Mouse (Mus musculus): ENCODE results near the gene Kctd19. TPM values are rescaled to one million over a fixed set of nuclear protein-coding genes. Genes with fewer than 3 reads are reported as not detected.

The Kctd19 gene
- polyA plus RNA-seq, 1 experiment from 2014 or later = not detected

GRCm38 (mm10) chr8:105442661-105443060 is 29.4 kb upstream of the Kctd19 start:
- 91% methylated on average over 5 of the region's 5 CpGs for WGBS
- Histone ChIP-seq H3K27me3 (no peaks in the 10 kb centered on the region), H3K4me3 (no peak overlapping the region), H3K4me2 (replicated peaks) (no peak overlapping the region), H3K27ac (replicated peaks) (no peak overlapping the region), H3K9me3 (no peaks in the 10 kb centered on the region), H3K9ac (replicated peaks) (no peak overlapping the region), H3K4me1 (peaks cover 22% of the 10 kb centered on the region), H3K36me3 (no peaks in the 10 kb centered on the region)
- ATAC-seq (ENCODE audit: low FRiP score, low read depth) = no peak

- peaks cover 21% of the 10 kb centered on the region for H3K4me1 ChIP-seq
- no peak overlapping the region for H3K9ac ChIP-seq (replicated peaks)
- H3K4me2 ChIP-seq (replicated peaks) = no peak overlapping the region
- H3K36me3 ChIP-seq = no peaks in the 10 kb centered on the region
- H3K27ac ChIP-seq (replicated peaks) = no peak overlapping the region
- H3K4me3 ChIP-seq = no peak overlapping the region
- no peak for ATAC-seq (ENCODE audit: low FRiP score, low read depth)
- WGBS = 9% methylated on average over 6 of the region's 6 CpGs
- no peaks in the 10 kb centered on the region for H3K27me3 ChIP-seq
- no peaks in the 10 kb centered on the region for H3K9me3 ChIP-seq
These were observed 28.1 kb upstream of the Kctd19 start for GRCm38 (mm10) chr8:105441433-105441832.

GRCm38 (mm10) chr8:105438865-105439264 is 25.6 kb upstream of the Kctd19 start:
- no peak overlapping the region for H3K4me3 ChIP-seq
- H3K36me3 ChIP-seq = no peaks in the 10 kb centered on the region
- H3K27ac ChIP-seq (replicated peaks) = no peak overlapping the region
- H3K9me3 ChIP-seq = no peaks in the 10 kb centered on the region
- no peaks in the 10 kb centered on the region for H3K27me3 ChIP-seq
- H3K4me2 ChIP-seq (replicated peaks) = no peak overlapping the region
- WGBS = 39% methylated on average over 5 of the region's 5 CpGs
- H3K9ac ChIP-seq (replicated peaks) = no peak overlapping the region
- H3K4me1 ChIP-seq = peaks cover 11% of the 10 kb centered on the region
- no peak for ATAC-seq (ENCODE audit: low FRiP score, low read depth)

- no peak overlapping the region for H3K9ac ChIP-seq (replicated peaks)
- H3K27me3 ChIP-seq = no peaks in the 10 kb centered on the region
- H3K4me1 ChIP-seq = peaks cover 20% of the 10 kb centered on the region
- H3K4me2 ChIP-seq (replicated peaks) = no peak overlapping the region
- H3K4me3 ChIP-seq = no peak overlapping the region
- H3K9me3 ChIP-seq = no peaks in the 10 kb centered on the region
- WGBS = 89% methylated on average over 5 of the region's 5 CpGs
- no peak overlapping the region for H3K27ac ChIP-seq (replicated peaks)
- H3K36me3 ChIP-seq = no peaks in the 10 kb centered on the region
- no peak for ATAC-seq (ENCODE audit: low FRiP score, low read depth)
These were observed 23.9 kb upstream of the Kctd19 start for GRCm38 (mm10) chr8:105437078-105437748.

GRCm38 (mm10) chr8:105436218-105436617 is 22.9 kb upstream of the Kctd19 start:
- no peak overlapping the region for H3K27ac ChIP-seq (replicated peaks)
- H3K36me3 ChIP-seq = no peaks in the 10 kb centered on the region
- 70% methylated on average over 5 of the region's 5 CpGs for WGBS
- peaks cover 26% of the 10 kb centered on the region for H3K4me1 ChIP-seq
- H3K9ac ChIP-seq (replicated peaks) = no peak overlapping the region
- no peak overlapping the region for H3K4me2 ChIP-seq (replicated peaks)
- no peak for ATAC-seq (ENCODE audit: low FRiP score, low read depth)
- no peaks in the 10 kb centered on the region for H3K9me3 ChIP-seq
- H3K4me3 ChIP-seq = no peak overlapping the region
- no peaks in the 10 kb centered on the region for H3K27me3 ChIP-seq

- ATAC-seq (ENCODE audit: low FRiP score, low read depth) = no peak
- Histone ChIP-seq H3K4me3 (no peak overlapping the region), H3K9me3 (no peaks in the 10 kb centered on the region), H3K4me2 (replicated peaks) (no peak overlapping the region), H3K9ac (replicated peaks) (no peak overlapping the region), H3K27ac (replicated peaks) (0 out of 2 replicates have a peak overlapping the region, but pooled peaks have one; percentile 47), H3K27me3 (no peaks in the 10 kb centered on the region), H3K36me3 (no peaks in the 10 kb centered on the region), H3K4me1 (peaks cover 20% of the 10 kb centered on the region)
- WGBS = 77% methylated on average over 5 of the region's 5 CpGs
These were observed 20.8 kb upstream of the Kctd19 start for GRCm38 (mm10) chr8:105434136-105434535.

- no peak overlapping the region for H3K4me2 ChIP-seq (replicated peaks)
- no peaks in the 10 kb centered on the region for H3K9me3 ChIP-seq
- H3K27ac ChIP-seq (replicated peaks) = peak overlapping the region; percentile 47
- H3K36me3 ChIP-seq = no peaks in the 10 kb centered on the region
- WGBS = 29% methylated on average over 5 of the region's 5 CpGs
- no peaks in the 10 kb centered on the region for H3K27me3 ChIP-seq
- H3K4me1 ChIP-seq = peaks cover 20% of the 10 kb centered on the region
- H3K9ac ChIP-seq (replicated peaks) = no peak overlapping the region
- no peak for ATAC-seq (ENCODE audit: low FRiP score, low read depth)
- no peak overlapping the region for H3K4me3 ChIP-seq
These were observed 20.2 kb upstream of the Kctd19 start for GRCm38 (mm10) chr8:105433511-105433910.

GRCm38 (mm10) chr8:105433021-105433420 is 19.7 kb upstream of the Kctd19 start:
- peak overlapping the region; percentile 47 for H3K27ac ChIP-seq (replicated peaks)
- ATAC-seq (ENCODE audit: low FRiP score, low read depth) = peak; percentile 44; the same call in 1 of the 2 replicates
- 33% methylated on average over 6 of the region's 6 CpGs for WGBS
- no peaks in the 10 kb centered on the region for H3K27me3 ChIP-seq
- H3K4me2 ChIP-seq (replicated peaks) = no peak overlapping the region
- peaks cover 20% of the 10 kb centered on the region for H3K4me1 ChIP-seq
- H3K9ac ChIP-seq (replicated peaks) = no peak overlapping the region
- H3K4me3 ChIP-seq = no peak overlapping the region
- H3K36me3 ChIP-seq = no peaks in the 10 kb centered on the region
- H3K9me3 ChIP-seq = no peaks in the 10 kb centered on the region

- H3K4me3 ChIP-seq = no peak overlapping the region
- H3K9ac ChIP-seq (replicated peaks) = no peak overlapping the region
- H3K4me2 ChIP-seq (replicated peaks) = no peak overlapping the region
- H3K27me3 ChIP-seq = no peaks in the 10 kb centered on the region
- WGBS = 56% methylated on average over 7 of the region's 7 CpGs
- no peak overlapping the region for H3K27ac ChIP-seq (replicated peaks)
- no peak for ATAC-seq (ENCODE audit: low FRiP score, low read depth)
- H3K4me1 ChIP-seq = peaks cover 20% of the 10 kb centered on the region
- H3K36me3 ChIP-seq = no peaks in the 10 kb centered on the region
- no peaks in the 10 kb centered on the region for H3K9me3 ChIP-seq
These were observed 18.6 kb upstream of the Kctd19 start for GRCm38 (mm10) chr8:105431743-105432515.

- WGBS = 81% methylated on average over 6 of the region's 6 CpGs
- ATAC-seq (ENCODE audit: low FRiP score, low read depth) = no peak
These were observed 13.6 kb upstream of the Kctd19 start for GRCm38 (mm10) chr8:105426878-105427277.

GRCm38 (mm10) chr8:105422006-105422405 is 8.7 kb upstream of the Kctd19 start:
- no peaks in the 10 kb centered on the region for H3K27me3 ChIP-seq
- no peak overlapping the region for H3K4me2 ChIP-seq (replicated peaks)
- 82% methylated on average over 1 of the region's 1 CpGs for WGBS

More at GRCm38 (mm10) chr8:105426878-105427277, 13.6 kb upstream of the Kctd19 start:
- Histone ChIP-seq H3K4me2 (replicated peaks) (no peak overlapping the region), H3K27me3 (no peaks in the 10 kb centered on the region), H3K4me3 (no peak overlapping the region), H3K4me1 (peaks cover 4% of the 10 kb centered on the region; the same call in 1 of the 2 replicates), H3K9me3 (no peaks in the 10 kb centered on the region), H3K9ac (replicated peaks) (no peak overlapping the region), H3K36me3 (no peaks in the 10 kb centered on the region), H3K27ac (replicated peaks) (no peak overlapping the region)

GRCm38 (mm10) chr8:105419800-105420199 is 6.5 kb upstream of the Kctd19 start:
- Histone ChIP-seq H3K4me3 (no peak overlapping the region), H3K9me3 (no peaks in the 10 kb centered on the region), H3K36me3 (no peaks in the 10 kb centered on the region), H3K27ac (replicated peaks) (no peak overlapping the region), H3K9ac (replicated peaks) (no peak overlapping the region), H3K27me3 (no peaks in the 10 kb centered on the region), H3K4me2 (replicated peaks) (no peak overlapping the region), H3K4me1 (no peaks in the 10 kb centered on the region)
- WGBS = 93% methylated on average over 4 of the region's 4 CpGs
- no peak for ATAC-seq (ENCODE audit: low FRiP score, low read depth)

More at GRCm38 (mm10) chr8:105422006-105422405, 8.7 kb upstream of the Kctd19 start:
- no peak overlapping the region for H3K9ac ChIP-seq (replicated peaks)
- no peaks in the 10 kb centered on the region for H3K9me3 ChIP-seq
- H3K27ac ChIP-seq (replicated peaks) = no peak overlapping the region
- no peaks in the 10 kb centered on the region for H3K4me1 ChIP-seq
- no peak for ATAC-seq (ENCODE audit: low FRiP score, low read depth)
- no peak overlapping the region for H3K4me3 ChIP-seq
- no peaks in the 10 kb centered on the region for H3K36me3 ChIP-seq

All from midbrain, embryonic 12.5 days (tissue).